Mouse (Mus musculus) G1E (cell line): ENCODE measurements around the gene Gle1. TPM values are rescaled to one million over a fixed set of nuclear protein-coding genes. Genes with fewer than 3 reads are reported as not detected.
"Not testable (repeated sequence)": the region's sequence is repeated elsewhere in the genome, so short reads cannot be mapped to it uniquely, and the experiment has no call there.

ENCODE experiments used
- ATAC-seq: 2 replicates; pipeline ENCODE4 v1.8.0; 2016; ENCODE audit warnings: mild to moderate bottlenecking; ENCODE audit not compliant: insufficient number of reproducible peaks, poor library complexity, low FRiP score, severe bottlenecking; ENCODE audit errors: extremely low read depth
- DNase-seq: peaks from one replicate; pipeline ENCODE4 v3.0.0; 2012; ENCODE audit warnings: low spot score
- H3K27me3 ChIP-seq: 2 replicates; pipeline ENCODE4 v1.6.1; 2012; ENCODE audit warnings: mild to moderate bottlenecking, low read length, inconsistent platforms; ENCODE audit not compliant: insufficient read depth
- H3K36me3 ChIP-seq: replicated peaks from 2 replicates; pipeline ENCODE3; 2012; ENCODE audit warnings: mild to moderate bottlenecking, inconsistent platforms
- H3K4me1 ChIP-seq: 2 replicates; pipeline ENCODE4 v1.6.1; 2012; ENCODE audit warnings: low read depth, low read length, inconsistent platforms, mixed read lengths; ENCODE audit not compliant: insufficient read depth
- H3K4me3 ChIP-seq: 2 replicates; pipeline ENCODE4 v1.5.1; 2012; ENCODE audit warnings: low read depth, mild to moderate bottlenecking, inconsistent platforms, low read length, moderate library complexity, mixed read lengths
- H3K9me3 ChIP-seq: replicated peaks from 2 replicates; pipeline ENCODE4 v1.6.1; 2012; ENCODE audit warnings: inconsistent platforms
- CTCF ChIP-seq: IDR thresholded peaks from 2 replicates; pipeline ENCODE4 v1.5.1; 2012; ENCODE audit warnings: low read depth, low read length, inconsistent platforms, mixed read lengths
- GATA1 ChIP-seq: IDR thresholded peaks from 2 replicates; pipeline ENCODE4 v1.6.1; 2012; ENCODE audit warnings: borderline replicate concordance, low read length, inconsistent platforms, mixed read lengths
- GATA2 ChIP-seq: IDR thresholded peaks from 2 replicates; pipeline ENCODE4 v1.6.1; 2012; ENCODE audit warnings: low read depth, low read length, inconsistent platforms, borderline replicate concordance
- POLR2AphosphoS5 ChIP-seq: IDR thresholded peaks from 2 replicates; pipeline ENCODE4 v1.6.1; 2012; ENCODE audit warnings: low read depth, low read length, inconsistent platforms; ENCODE audit not compliant: insufficient replicate concordance
- TAL1 ChIP-seq: conservative IDR thresholded peaks from 2 replicates; pipeline ENCODE4 v1.6.1; 2012; ENCODE audit warnings: low read depth, low read length, inconsistent platforms, mixed read lengths
- polyA plus RNA-seq: library from polyadenylated mRNA; stranded (reverse); fragments of >175 nt; gene quantifications from 2 replicates; pipeline ENCODE4 v1.2.3, GENCODE M21; 2012
- total RNA-seq, 2 experiments: library from RNA; stranded (forward) in 1 of 2; stranded (reverse) in 1 of 2; fragments of 200-1000 nt in 1 of 2; fragments of >200 nt in 1 of 2; fragmentation: Nextera tagmentation in 1 of 2; gene quantifications; 2 replicates each; pipeline ENCODE4 v1.2.3; 2014 to 2017

Gle1 gene
- total and polyA plus RNA-seq, 3 experiments: 42.5 to 61.6 (median 52.2) TPM

GRCm38 (mm10) chr2:29896071-29896470 lies 39.2 kb upstream of the Gle1 start:
- no peak for TF ChIP-seq GATA1
- no peak for TF ChIP-seq GATA2
- TF ChIP-seq POLR2AphosphoS5: no peak
- no peak for TF ChIP-seq TAL1
- TF ChIP-seq CTCF: no peak
- Histone ChIP-seq H3K36me3 (peaks cover 98% of the 10 kb centered on the region), H3K9me3 (no peaks in the 10 kb centered on the region), H3K4me3 (no peak overlapping the region), H3K27me3 (no peaks in the 10 kb centered on the region), H3K4me1 (peaks cover 15% of the 10 kb centered on the region)
- DNase-seq (no peak), ATAC-seq (no peak)

- no peaks in the 10 kb centered on the region for H3K27me3 ChIP-seq
- ATAC-seq (no peak), DNase-seq (no peak)
- TF ChIP-seq GATA2: no peak
- TF ChIP-seq TAL1: no peak
- H3K9me3 ChIP-seq: no peaks in the 10 kb centered on the region
- no peak overlapping the region for H3K4me3 ChIP-seq
- H3K36me3 ChIP-seq: peaks cover 98% of the 10 kb centered on the region
- H3K4me1 ChIP-seq: peaks cover 4% of the 10 kb centered on the region; the same call in 1 of the 2 replicates
These were observed 37.9 kb upstream of the Gle1 start for GRCm38 (mm10) chr2:29897366-29897765.

GRCm38 (mm10) chr2:29898081-29898480 lies 37.1 kb upstream of the Gle1 start:
- H3K9me3 ChIP-seq: no peaks in the 10 kb centered on the region
- DNase-seq (no peak), ATAC-seq (no peak)
- H3K36me3 ChIP-seq: peaks cover 98% of the 10 kb centered on the region
- H3K4me3 ChIP-seq: no peak overlapping the region
- TF ChIP-seq GATA1: no peak
- TF ChIP-seq POLR2AphosphoS5: no peak
- no peak for TF ChIP-seq TAL1
- no peak for TF ChIP-seq CTCF
- TF ChIP-seq GATA2: no peak
- H3K27me3 ChIP-seq: no peaks in the 10 kb centered on the region
- H3K4me1 ChIP-seq: no peaks in the 10 kb centered on the region

- Histone ChIP-seq H3K4me3 (no peak overlapping the region), H3K9me3 (no peaks in the 10 kb centered on the region), H3K4me1 (no peaks in the 10 kb centered on the region), H3K27me3 (no peaks in the 10 kb centered on the region), H3K36me3 (peaks cover 98% of the 10 kb centered on the region)
- DNase-seq (no peak), ATAC-seq (no peak)
- TF ChIP-seq GATA2: no peak
- no peak for TF ChIP-seq TAL1
These were observed 33.0 kb upstream of the Gle1 start for GRCm38 (mm10) chr2:29902194-29902593.

DNA sequence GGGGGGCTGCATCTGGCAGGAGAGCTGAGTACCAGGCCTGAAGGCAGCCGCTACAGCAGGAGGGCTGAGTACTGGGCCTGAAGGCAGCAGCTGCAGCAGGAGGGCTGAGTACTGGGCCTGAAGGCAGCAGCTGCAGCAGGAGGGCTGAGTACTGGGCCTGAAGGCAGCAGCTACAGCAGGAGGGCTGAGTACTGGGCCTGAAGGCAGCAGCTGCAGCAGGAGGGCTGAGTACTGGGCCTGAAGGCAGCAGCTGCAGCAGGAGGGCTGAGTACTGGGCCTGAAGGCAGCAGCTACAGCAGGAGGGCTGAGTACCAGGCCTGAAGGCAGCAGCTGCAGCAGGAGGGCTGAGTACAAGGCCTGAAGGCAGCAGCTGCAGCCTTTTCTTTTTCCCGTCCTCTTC lies 27.1 kb upstream of the Gle1 start:
- H3K4me1 ChIP-seq, H3K4me3 ChIP-seq, ATAC-seq, DNase-seq, H3K9me3 ChIP-seq, H3K27me3 ChIP-seq: not testable (repeated sequence)
- H3K36me3 ChIP-seq: peaks cover 89% of the 10 kb centered on the region

DNA sequence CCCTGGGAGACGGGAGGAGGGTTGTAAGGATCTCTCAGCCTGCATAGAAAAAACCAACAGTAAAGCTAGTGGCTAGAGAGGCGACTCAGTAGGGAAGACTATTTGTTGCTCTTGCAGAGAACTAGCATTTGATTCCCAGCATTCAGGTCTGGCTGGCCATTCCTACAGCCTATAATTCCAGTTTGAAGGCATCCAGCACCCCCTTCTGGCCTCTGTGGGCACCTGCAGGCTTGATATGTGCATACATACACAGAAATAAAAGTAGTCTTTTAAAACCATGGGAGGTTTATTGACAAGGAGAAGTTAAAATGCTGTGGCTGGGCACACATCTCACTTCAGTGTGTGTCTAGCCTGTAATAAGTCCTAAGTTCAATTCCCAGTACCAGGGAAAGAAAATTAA lies 25.2 kb upstream of the Gle1 start:
- Histone ChIP-seq H3K4me3 (no peak overlapping the region), H3K9me3 (no peaks in the 10 kb centered on the region), H3K4me1 (no peaks in the 10 kb centered on the region), H3K27me3 (no peaks in the 10 kb centered on the region), H3K36me3 (peaks cover 87% of the 10 kb centered on the region)
- DNase-seq (no peak), ATAC-seq (no peak)
- TF ChIP-seq TAL1 (no peak), CTCF (0 out of 2 replicates have a peak, but pooled peaks have one; percentile 23), GATA1 (no peak), GATA2 (no peak), POLR2AphosphoS5 (no peak)

- DNase-seq (no peak), ATAC-seq (no peak)
- Histone ChIP-seq H3K4me1 (0 out of 2 replicates have a peak, but pooled peaks cover 3% of the 10 kb centered on the region), H3K4me3 (no peak overlapping the region), H3K9me3 (no peaks in the 10 kb centered on the region), H3K27me3 (no peaks in the 10 kb centered on the region), H3K36me3 (peaks cover 88% of the 10 kb centered on the region)
- no peak for TF ChIP-seq POLR2AphosphoS5
- no peak for TF ChIP-seq TAL1
- no peak for TF ChIP-seq GATA1
- no peak for TF ChIP-seq CTCF
- no peak for TF ChIP-seq GATA2
These were observed 17.6 kb upstream of the Gle1 start for GRCm38 (mm10) chr2:29917621-29918020.
